Mouse (Mus musculus): ENCODE data around the gene 2900011O08Rik. TPM values are rescaled to one million over a fixed set of nuclear protein-coding genes. Genes with fewer than 3 reads are reported as not detected.
"Not testable (repeated sequence)": the region's sequence is repeated elsewhere in the genome, so short reads cannot be mapped to it uniquely, and the experiment has no call there.

Gene 2900011O08Rik
- polyA plus RNA-seq, 1 experiment from 2014 or later = 128 TPM

DNA sequence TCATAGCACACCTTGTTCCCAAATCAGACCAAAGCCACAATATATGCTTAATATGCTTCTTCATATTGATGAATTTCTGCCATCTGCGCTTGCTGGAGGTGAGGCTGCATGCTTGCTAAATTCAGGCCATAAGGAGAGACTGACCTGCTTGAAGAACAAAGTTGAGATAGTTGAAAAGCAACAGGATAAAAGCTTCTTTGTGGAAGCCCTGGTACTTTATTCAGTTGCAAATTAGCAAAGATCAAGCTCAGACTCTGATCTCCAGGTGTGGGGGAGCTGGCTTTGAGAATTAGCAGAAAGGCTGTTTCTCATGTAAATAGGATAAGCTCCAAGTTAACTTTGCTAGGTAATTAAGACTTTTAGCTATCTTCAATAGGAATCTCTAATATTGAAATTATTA is 9.4 kb upstream of the 2900011O08Rik start:
- not testable (repeated sequence) for H3K4me2 ChIP-seq; H3K36me3 ChIP-seq; H3K4me1 ChIP-seq (replicated peaks); H3K4me3 ChIP-seq; H3K27ac ChIP-seq; H3K9me3 ChIP-seq; H3K9ac ChIP-seq; H3K27me3 ChIP-seq; ATAC-seq (ENCODE audit: low FRiP score)
- 58% methylated on average over 1 of the region's 1 CpGs for WGBS

DNA sequence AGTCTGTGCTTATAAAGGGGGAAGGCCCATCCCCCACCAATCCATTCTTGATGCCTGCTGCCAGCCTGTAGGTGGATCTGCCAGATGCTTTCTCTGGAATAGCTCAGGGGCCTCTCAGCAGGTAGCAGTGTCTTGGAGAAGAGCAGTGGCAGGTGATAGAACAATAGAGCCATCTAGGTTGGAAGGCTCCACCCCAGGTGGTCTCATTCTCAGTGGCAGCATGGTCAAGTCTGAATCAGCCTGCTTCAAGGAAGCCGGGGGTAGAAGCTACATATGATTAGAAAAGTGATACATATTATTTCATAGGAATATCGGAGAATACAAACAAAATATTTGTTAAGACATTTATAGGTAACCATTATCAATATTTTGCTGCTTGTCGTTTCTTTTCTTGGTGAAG is 4.7 kb upstream of the 2900011O08Rik start:
- H3K36me3 ChIP-seq; ATAC-seq (ENCODE audit: low FRiP score); H3K27ac ChIP-seq; H3K4me1 ChIP-seq (replicated peaks); H3K9me3 ChIP-seq; H3K27me3 ChIP-seq; H3K4me2 ChIP-seq; H3K4me3 ChIP-seq; H3K9ac ChIP-seq: not testable (repeated sequence)
- WGBS = 68% methylated on average over 3 of the region's 3 CpGs

DNA sequence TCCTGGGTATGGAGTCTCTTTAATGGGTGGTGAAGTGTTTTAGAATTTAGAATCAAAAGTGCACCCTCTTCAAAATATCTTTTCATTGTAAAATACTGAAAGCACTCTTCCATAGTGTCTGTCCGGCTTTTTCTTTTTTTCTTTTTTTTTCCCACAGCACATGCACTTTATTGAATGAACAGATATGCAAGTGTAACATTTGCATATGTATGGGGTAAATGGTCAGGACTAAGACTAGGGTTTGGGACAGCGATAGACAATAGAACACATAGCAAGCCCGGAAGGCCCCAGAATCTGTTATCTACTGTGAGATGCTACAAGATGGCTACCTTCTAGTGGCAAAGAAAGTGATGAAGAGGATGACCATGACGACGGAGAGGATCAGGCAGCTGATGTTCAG is 3.2 kb upstream of the 2900011O08Rik start:
- ATAC-seq (ENCODE audit: low FRiP score) = no peak
- Histone ChIP-seq H3K36me3 (no peaks in the 10 kb centered on the region), H3K27ac (no peak overlapping the region), H3K4me3 (no peak overlapping the region), H3K9me3 (no peaks in the 10 kb centered on the region), H3K27me3 (no peaks in the 10 kb centered on the region), H3K4me1 (replicated peaks) (peaks cover 6% of the 10 kb centered on the region), H3K4me2 (no peak overlapping the region), H3K9ac (no peak overlapping the region)
- WGBS = 82% methylated on average over 5 of the region's 5 CpGs

DNA sequence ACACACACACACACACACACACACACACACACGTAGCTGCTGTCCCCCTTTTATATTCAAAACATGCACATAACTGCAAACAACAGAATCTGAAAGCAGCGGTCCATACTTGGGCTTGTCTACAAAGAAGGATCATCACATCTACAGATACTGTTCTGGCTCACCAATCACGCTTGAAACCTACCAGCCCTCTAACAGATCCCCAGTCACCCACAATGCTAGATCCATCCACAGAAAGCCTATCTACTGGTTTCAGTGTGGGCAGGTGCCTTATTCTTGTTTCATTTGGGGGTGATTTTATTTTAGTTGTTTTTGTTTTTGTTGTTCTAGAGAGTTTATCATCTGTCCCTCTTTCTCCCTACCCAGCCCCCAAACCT is 219 bp upstream of the 2900011O08Rik start:
- Histone ChIP-seq H3K4me2 (peak overlapping the region; percentile 71), H3K4me1 (replicated peaks) (peaks cover 17% of the 10 kb centered on the region), H3K27me3 (no peaks in the 10 kb centered on the region), H3K9me3 (no peaks in the 10 kb centered on the region), H3K9ac (peak overlapping the region; percentile 89), H3K4me3 (peak overlapping the region; percentile 79), H3K36me3 (no peaks in the 10 kb centered on the region), H3K27ac (peak overlapping the region; percentile 97)
- peak; percentile 72 for ATAC-seq (ENCODE audit: low FRiP score)
- 38% methylated on average over 3 of the region's 3 CpGs for WGBS

DNA sequence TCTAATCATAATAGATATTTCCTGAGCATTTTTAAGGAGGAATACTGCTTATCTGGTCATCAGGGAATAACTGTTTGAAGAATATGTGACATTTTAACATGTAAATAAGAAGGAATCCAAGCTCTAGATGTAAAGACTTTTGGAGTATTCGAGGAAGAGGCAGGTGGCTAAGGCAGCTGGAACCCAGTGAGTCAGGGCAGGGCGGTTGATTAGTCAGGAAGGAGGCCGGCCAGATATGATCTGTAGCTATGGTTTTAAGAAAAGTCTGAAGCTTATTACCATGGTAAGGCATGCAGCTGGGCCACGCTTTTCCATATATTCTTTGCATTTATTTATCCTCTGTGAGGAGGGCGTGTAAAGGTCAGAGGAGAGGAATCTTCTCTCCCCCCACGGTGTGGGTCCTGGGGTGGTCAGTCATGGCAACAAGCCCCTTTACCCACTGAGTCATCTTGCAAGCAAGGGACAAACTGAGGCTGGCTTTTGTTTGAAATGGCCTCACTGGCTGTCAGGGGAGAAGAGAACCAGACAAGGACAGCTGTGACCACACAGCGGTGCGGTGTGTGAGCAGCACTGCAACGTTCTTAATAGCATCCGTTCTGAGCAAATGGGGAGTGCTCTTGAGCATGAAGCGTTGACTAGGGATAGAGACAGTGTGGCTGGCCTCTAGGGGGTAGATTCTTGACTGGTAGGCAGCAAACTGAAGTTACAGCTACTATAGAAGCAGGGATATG is 6.3 kb downstream of the 2900011O08Rik start:
- H3K4me1 ChIP-seq (replicated peaks) = peaks cover 13% of the 10 kb centered on the region
- H3K27me3 ChIP-seq = no peaks in the 10 kb centered on the region
- WGBS = 83% methylated on average over 11 of the region's 11 CpGs
- no peaks in the 10 kb centered on the region for H3K9me3 ChIP-seq
- no peak for ATAC-seq (ENCODE audit: low FRiP score)
- H3K9ac ChIP-seq = no peak overlapping the region
- H3K4me2 ChIP-seq = no peak overlapping the region
- no peaks in the 10 kb centered on the region for H3K36me3 ChIP-seq
- H3K4me3 ChIP-seq = no peak overlapping the region
- H3K27ac ChIP-seq = no peak overlapping the region

DNA sequence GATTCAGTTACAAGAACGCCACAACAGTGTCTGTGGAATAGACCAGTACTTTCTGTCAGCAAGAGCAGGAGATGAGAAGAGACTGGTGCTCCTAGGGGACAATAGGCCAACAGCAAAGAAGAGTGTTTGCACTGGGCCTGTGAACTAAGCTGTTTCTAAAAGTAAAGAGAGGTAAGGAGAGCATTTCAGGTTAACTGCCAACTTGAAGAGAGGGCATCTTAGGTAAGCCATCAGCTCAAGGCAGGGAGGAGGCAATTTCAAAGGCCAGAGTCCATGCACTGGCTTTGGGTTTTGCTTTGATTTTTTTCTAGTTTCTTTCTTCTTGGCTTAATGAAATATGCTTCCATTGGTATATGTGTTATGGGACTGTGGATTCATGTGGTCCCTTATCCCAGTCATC is 7.7 kb downstream of the 2900011O08Rik start:
- ATAC-seq (ENCODE audit: low FRiP score) = no peak
- Histone ChIP-seq H3K4me3 (no peak overlapping the region), H3K27me3 (no peaks in the 10 kb centered on the region), H3K4me1 (replicated peaks) (peaks cover 2% of the 10 kb centered on the region), H3K36me3 (no peaks in the 10 kb centered on the region), H3K27ac (no peak overlapping the region), H3K9me3 (no peaks in the 10 kb centered on the region), H3K4me2 (no peak overlapping the region), H3K9ac (no peak overlapping the region)
- 94% methylated on average over 1 of the region's 1 CpGs for WGBS

DNA sequence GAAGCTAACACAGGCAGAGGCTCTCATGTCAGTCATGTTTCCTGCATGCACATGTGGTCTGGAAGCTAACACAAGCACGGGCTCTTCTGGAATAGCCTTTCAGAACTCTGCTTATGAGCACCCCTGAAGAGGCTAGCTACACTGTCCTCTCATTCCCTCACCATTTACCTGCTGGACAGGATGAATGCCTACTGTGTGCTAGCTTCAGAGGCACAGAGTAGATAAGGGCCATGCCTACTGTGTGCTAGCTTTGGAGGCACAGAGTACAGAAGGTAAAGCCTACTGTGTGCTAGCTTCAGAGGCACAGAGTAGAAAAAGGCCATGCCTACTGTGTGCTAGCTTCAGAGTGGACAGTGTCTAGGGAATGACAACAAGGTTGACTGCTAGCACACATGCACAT is 8.1 kb downstream of the 2900011O08Rik start:
- no peak overlapping the region for H3K4me2 ChIP-seq
- H3K9me3 ChIP-seq = no peaks in the 10 kb centered on the region
- no peaks in the 10 kb centered on the region for H3K36me3 ChIP-seq
- no peak overlapping the region for H3K27ac ChIP-seq
- no peak for ATAC-seq (ENCODE audit: low FRiP score)
- H3K4me3 ChIP-seq = no peak overlapping the region
- H3K4me1 ChIP-seq (replicated peaks) = no peaks in the 10 kb centered on the region
- H3K27me3 ChIP-seq = no peaks in the 10 kb centered on the region
- WGBS = 86% methylated on average over 1 of the region's 1 CpGs
- H3K9ac ChIP-seq = no peak overlapping the region

DNA sequence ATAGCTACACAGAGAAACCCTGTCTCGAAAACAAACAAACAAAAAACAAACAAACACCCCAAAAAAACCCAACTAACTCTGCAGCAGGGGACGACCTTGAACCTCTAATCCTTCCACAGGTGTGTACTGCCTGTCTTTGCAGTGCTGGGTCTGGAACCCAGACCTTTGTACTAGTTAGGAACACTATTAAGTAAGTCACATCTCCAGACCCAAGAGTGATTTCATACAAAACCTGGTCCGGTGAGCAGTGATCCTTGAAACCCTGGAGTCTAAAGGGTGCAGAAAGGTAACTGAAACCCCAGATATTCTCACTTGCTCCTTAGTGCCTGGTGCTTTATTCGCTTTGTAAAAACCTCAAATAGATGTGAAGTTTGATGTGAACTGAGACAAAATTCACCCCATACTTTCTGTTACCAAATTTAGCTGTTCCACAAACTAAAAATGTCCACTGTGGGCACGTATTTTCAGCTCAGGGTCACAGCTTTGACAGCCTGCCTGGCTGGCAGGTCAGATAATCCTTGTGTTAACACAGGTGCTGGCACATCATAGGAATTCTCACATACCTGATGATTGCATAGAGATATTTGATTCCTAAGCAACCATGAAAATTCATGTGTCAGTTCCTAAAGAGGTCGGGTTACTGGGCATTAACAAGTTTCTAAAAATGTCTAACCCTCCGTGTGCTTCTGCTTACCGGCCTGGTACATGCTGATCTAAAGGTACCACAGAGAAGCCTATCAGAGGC is 17.2 kb downstream of the 2900011O08Rik start:
- no peak overlapping the region for H3K4me3 ChIP-seq
- H3K36me3 ChIP-seq = 0 out of 2 replicates have a peak, but pooled peaks cover 2% of the 10 kb centered on the region
- H3K4me2 ChIP-seq = no peak overlapping the region
- no peaks in the 10 kb centered on the region for H3K9me3 ChIP-seq
- H3K27me3 ChIP-seq = no peaks in the 10 kb centered on the region
- no peak for ATAC-seq (ENCODE audit: low FRiP score)
- H3K4me1 ChIP-seq (replicated peaks) = no peaks in the 10 kb centered on the region
- H3K9ac ChIP-seq = no peak overlapping the region
- H3K27ac ChIP-seq = no peak overlapping the region
- WGBS = 68% methylated on average over 8 of the region's 8 CpGs

DNA sequence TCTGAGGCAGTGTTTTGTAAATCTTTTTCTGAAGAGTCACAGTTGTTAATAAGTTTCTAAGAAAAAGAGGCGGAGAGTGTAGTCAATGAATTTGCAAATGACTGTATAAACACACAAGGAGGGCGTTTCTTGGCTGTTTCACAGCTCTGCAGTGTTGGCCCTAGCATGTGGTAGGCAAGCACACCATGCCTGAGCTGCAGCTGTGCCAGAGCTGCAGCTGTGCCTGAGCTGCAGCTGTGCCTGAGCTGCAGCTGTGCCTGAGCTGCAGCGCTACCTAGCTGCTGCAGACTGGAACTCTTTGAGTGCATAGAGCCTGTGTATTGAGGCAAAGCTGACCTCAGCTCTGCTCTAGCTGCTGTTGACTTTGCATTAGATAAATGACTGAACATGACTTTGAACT is 17.8 kb downstream of the 2900011O08Rik start:
- WGBS = 18% methylated on average over 3 of the region's 3 CpGs
- H3K9ac ChIP-seq = no peak overlapping the region
- H3K4me2 ChIP-seq = no peak overlapping the region
- no peak overlapping the region for H3K4me3 ChIP-seq
- ATAC-seq (ENCODE audit: low FRiP score) = peak; percentile 59; the same call in 1 of the 2 replicates
- H3K9me3 ChIP-seq = no peaks in the 10 kb centered on the region
- H3K36me3 ChIP-seq = 0 out of 2 replicates have a peak, but pooled peaks cover 2% of the 10 kb centered on the region
- H3K27ac ChIP-seq = no peak overlapping the region
- no peaks in the 10 kb centered on the region for H3K27me3 ChIP-seq
- no peaks in the 10 kb centered on the region for H3K4me1 ChIP-seq (replicated peaks)

DNA sequence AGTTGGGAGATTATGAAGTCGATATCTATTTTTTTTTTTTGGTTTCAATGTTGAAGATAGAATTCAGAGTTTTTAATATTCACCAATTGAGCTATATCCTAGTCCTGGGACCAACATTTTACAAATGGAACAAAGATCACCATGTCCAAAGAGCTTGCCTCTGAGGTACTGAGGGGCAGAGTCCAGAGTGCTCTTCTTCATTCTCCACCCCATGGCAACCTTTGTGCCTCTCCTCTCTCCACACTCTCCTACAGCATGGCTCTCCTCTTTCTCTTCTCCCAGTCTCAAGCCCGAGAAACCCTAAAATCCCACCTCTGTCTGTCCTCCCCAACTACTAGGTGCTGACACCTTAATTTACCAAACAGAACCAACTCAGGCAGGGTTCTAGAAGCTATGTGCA is 18.3 kb downstream of the 2900011O08Rik start:
- Histone ChIP-seq H3K9me3 (no peaks in the 10 kb centered on the region), H3K27me3 (no peaks in the 10 kb centered on the region), H3K27ac (no peak overlapping the region), H3K36me3 (peaks cover 4% of the 10 kb centered on the region; the same call in 1 of the 2 replicates), H3K4me1 (replicated peaks) (no peaks in the 10 kb centered on the region), H3K9ac (no peak overlapping the region), H3K4me2 (no peak overlapping the region), H3K4me3 (no peak overlapping the region)
- ATAC-seq (ENCODE audit: low FRiP score) = no peak
- 84% methylated on average over 2 of the region's 2 CpGs for WGBS

DNA sequence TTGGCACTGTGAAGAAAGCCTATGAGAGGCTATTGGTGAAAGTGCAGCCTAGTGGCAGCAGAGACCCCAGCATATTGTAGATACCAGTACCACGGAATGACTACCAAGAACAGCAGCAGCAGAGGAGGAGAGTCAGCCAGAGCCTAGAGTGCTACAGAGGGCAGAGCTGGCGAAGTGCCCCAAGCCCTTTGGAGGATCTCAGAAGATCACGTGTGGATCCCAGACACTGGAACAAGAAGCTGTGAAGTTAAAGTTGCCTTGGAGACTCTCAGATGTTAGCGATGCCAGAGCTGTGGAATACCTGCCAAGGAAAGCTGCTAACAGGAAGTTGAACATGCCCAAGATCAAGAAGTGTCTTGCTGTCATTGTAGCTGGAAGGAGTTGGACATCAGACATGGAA is 18.9 kb downstream of the 2900011O08Rik start:
- Histone ChIP-seq H3K36me3 (peaks cover 4% of the 10 kb centered on the region; the same call in 1 of the 2 replicates), H3K9me3 (no peaks in the 10 kb centered on the region), H3K4me2 (no peak overlapping the region), H3K4me1 (replicated peaks) (no peaks in the 10 kb centered on the region), H3K9ac (no peak overlapping the region), H3K27me3 (no peaks in the 10 kb centered on the region), H3K27ac (no peak overlapping the region), H3K4me3 (no peak overlapping the region)
- WGBS = 90% methylated on average over 4 of the region's 4 CpGs
- no peak for ATAC-seq (ENCODE audit: low FRiP score)

DNA sequence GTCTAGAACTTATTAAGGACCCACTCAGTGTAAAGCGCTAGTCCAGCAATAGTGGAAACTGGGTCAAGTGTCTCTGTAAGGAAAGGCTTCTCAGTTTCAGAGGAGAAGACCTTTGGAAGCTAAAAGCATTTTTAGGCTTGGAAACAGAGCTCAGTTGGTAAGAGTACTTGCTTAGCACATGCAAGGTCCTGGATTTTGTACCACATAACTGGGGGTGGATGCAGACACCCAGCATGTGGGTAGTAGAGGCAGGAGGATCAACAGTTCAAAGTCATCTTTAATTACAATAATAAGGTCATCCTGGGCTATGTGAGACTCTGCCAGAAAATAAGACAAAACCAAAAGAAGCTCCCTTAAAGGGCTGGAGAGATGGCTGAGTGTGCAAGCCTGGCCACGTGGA is 21.7 kb downstream of the 2900011O08Rik start:
- Histone ChIP-seq H3K36me3 (peaks cover 2% of the 10 kb centered on the region; the same call in 1 of the 2 replicates), H3K4me2 (no peak overlapping the region), H3K4me3 (no peak overlapping the region), H3K9ac (no peak overlapping the region), H3K27me3 (no peaks in the 10 kb centered on the region), H3K27ac (no peak overlapping the region), H3K9me3 (no peaks in the 10 kb centered on the region), H3K4me1 (replicated peaks) (no peaks in the 10 kb centered on the region)
- no peak for ATAC-seq (ENCODE audit: low FRiP score)
- WGBS = 91% methylated on average over 2 of the region's 2 CpGs

DNA sequence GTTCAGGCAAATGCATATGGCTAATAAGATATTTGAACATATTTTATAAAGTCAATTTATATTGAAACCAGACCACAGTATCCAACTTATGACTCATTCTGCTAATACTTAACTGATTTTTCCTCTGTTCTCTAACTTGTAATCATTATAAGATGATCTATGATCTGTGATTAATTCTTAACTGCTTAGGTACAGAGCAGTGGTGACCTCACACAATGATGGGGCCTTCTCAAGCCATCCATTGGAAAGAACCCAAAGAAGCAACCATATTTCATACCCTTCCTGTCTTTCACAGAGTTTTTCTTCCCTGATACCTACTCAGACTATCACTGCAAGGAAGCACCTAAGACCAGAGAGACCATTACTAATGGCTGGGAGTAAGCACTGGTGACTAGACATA is 22.3 kb downstream of the 2900011O08Rik start:
- no peak overlapping the region for H3K27ac ChIP-seq
- no peak overlapping the region for H3K9ac ChIP-seq
- H3K4me3 ChIP-seq = no peak overlapping the region
- no peaks in the 10 kb centered on the region for H3K27me3 ChIP-seq
- H3K9me3 ChIP-seq = no peaks in the 10 kb centered on the region
- no peak overlapping the region for H3K4me2 ChIP-seq
- no peak for ATAC-seq (ENCODE audit: low FRiP score)
- H3K4me1 ChIP-seq (replicated peaks) = no peaks in the 10 kb centered on the region
- H3K36me3 ChIP-seq = peaks cover 2% of the 10 kb centered on the region; the same call in 1 of the 2 replicates
